Mouse (Mus musculus): Measurements from ENCODE around the gene Lars2.

DNA sequence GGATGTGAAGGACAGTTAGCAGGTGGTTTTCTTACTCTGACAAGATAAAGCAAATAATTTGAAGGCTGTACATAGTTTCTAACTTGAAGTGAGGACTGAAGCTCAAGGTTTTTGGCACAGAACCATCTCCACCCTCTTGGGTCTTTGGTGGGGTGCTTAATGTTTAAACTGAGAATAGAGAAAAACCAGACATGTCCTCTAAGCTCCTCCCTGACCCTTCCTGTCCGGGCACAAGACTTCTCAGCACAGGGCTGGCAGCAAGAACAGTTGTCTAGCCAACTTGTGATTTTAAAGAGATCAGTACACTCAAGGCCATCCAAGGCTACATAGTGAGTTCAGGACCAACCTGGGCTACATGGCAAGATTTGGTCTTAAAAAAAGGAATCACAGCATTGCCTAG lies 138.9 kb downstream of the Lars2 start:
- TF ChIP-seq CTCF (IDR thresholded peaks at IDR 0.05; ENCODE audit: low read depth): no peak; the same call in 1 of the 2 replicates
- TF ChIP-seq EP300 (optimal IDR thresholded peaks at IDR 0.05): no peak
